Mouse (Mus musculus) kidney, adult 8-10 months (tissue): ENCODE results near the gene Gm43552.
"Not testable (repeated sequence)": the region's sequence is repeated elsewhere in the genome, so short reads cannot be mapped to it uniquely, and the experiment has no call there.

Source experiments
- DNase-seq, 2 experiments: peaks; one replicate each; pipeline ENCODE4 v3.0.0; 2022

Gene Gm43552

GRCm38 (mm10) chr5:65492716-65493531, at the start of gene Gm43552:
Gene Gm43552, minus strand, starts transcription at chr5:65492833.
- peak; percentile 96 for DNase-seq

- DNase-seq: no peak
These were observed 49.3 kb upstream of the Gm43552 start for GRCm38 (mm10) chr5:65541889-65542288.

GRCm38 (mm10) chr5:65539786-65540185, 47.2 kb upstream of the Gm43552 start:
- no peak for DNase-seq

- DNase-seq: no peak
These were observed 46.2 kb upstream of the Gm43552 start for GRCm38 (mm10) chr5:65538829-65539228.

DNA sequence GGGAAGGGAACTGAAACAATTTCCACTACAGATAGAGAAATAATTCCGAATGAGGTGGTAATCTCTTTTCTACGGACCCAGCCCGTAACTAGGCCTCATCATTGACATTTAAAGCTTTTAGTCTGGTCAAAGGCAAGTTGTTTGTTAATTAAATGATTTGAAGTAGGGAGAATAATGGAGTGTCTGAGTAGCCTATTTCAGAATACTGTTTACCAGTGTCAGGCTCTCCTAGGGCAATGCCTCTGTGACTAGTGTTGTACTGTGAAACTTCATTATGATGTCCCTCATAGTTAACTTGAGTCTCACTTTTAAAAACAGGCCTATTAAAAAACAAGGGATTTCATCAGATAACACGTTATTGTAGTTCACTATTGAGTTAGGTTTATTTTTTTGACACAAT, 45.5 kb upstream of the Gm43552 start:
- no peak for DNase-seq

GRCm38 (mm10) chr5:65537420-65538071, 44.9 kb upstream of the Gm43552 start:
- peak in 1 of 2 experiments; percentile 10 for DNase-seq

DNA sequence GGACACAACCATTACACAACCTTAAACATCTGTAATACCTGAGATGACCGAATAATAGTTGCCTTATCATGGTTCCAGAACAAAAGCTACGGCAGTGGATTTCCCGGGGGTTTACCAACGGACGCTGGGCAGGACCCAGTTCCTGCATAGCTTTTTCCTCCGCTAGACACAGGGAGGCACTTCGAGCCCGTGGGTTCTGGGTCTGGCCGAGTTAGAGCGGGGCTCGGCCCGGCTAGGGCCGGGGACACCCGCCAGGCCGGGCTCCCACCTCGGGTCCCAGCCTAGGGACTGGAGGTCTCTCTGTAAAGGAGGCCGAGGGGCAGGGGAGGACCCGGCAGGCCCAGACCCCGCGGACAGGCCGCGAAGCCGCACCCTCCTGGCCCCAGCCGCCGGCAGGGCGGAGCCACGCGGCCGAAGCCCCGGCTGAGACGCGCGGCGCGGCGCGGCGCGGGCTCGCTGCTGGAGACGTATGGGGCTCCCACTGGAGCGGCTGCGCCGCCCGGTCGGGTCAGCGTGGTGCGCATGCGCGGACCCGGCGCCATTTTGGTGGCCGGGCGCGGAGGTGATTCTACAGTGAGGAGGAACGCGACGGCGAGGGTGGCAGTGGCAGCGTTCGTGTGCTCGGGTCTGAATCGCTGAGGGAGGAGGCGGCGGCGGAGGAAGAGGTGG, 44.3 kb upstream of the Gm43552 start, which contains the start of the genes Smim14 and Ube2k:
TSS of gene Smim14 (minus strand) at position 434 of the 669 bp plus-strand sequence.
TSS of gene Ube2k (plus strand) at position 483 of the 669 bp plus-strand sequence.
- DNase-seq: peak; percentile 92

GRCm38 (mm10) chr5:65536068-65536465, 43.4 kb upstream of the Gm43552 start:
- not testable (repeated sequence) for DNase-seq

- DNase-seq: peak; percentile 33 to 62
These were observed 42.9 kb upstream of the Gm43552 start for GRCm38 (mm10) chr5:65535457-65536067.

- peak in 1 of 2 experiments; percentile 11 for DNase-seq
These were observed 41.9 kb upstream of the Gm43552 start for GRCm38 (mm10) chr5:65534496-65534895.

DNA sequence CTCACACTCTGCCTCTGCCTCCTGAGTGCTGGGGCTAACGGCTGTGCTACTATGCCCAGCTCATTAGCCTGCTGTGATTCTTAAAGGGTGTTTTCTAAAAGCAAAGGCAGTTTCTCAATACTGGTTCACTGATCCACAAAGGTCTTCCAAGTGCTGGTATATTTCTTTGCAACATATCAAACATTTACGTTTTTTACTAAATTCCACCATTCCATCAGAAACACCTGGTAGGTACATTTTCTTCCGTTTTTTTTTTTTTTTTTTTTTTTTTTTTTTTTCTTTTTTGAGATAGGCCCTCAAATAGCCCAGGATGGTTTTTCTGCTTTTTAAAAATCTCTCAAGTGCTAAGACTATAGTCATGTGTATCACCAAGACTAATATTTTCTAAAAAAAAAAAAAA, 38.6 kb upstream of the Gm43552 start:
- DNase-seq: no peak

DNA sequence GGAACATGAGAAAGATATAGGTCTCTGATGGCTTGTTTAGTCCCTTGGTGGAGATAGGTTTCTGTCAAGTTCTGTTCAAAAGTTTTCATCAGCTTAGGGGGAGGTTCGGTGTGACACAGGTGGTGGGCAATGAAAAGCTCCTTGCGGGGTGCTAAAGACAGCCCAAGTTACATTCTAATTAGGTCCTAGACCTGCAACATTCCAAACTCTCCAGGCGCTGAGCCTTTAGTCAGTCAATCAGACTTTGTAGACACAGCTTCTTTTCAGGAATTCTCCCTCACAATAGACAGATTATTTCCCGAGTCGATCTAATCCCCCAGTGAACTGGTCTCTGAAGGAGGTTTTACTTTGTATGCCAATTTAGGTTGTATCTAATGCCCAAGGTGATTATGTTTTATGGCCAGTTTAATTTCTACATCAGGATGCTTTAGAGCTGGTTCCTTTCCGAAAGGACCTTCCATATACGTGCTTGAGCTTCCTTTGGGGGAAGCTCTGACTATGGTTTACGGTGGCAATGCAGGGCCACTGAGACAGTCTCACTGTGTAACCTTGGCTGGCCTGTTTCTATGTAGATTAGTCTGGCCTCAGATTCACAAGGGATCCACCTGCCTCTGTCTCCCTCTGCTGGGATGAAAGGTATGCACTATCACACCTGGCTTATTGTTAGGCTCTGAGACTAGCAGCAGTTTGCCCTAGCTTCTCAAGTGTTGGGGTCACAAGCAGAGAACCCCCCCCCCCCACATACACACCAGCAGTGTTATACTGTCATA, 33.2 kb upstream of the Gm43552 start:
- peak in 1 of 2 experiments; percentile 16 for DNase-seq

DNA sequence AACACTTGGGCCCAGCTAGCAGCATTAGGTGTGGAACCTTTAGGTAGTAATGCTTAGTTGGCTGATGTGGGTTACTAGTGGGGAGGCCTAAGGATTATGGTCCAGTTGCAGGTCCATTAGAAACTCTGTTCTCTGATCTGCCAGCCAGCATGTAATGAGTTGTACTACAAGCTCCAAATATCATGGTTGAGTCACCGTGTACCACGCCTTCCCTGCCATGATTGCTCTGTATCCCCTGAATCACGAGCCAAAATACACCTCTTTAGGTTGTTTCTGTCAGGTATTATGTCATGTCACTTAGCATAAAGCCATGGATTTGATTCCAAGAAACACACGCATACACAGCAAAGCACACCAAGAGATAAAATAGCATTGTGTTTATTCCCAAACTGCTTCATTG, 32.2 kb upstream of the Gm43552 start:
- DNase-seq: no peak

- no peak for DNase-seq
These were observed 29.2 kb upstream of the Gm43552 start for GRCm38 (mm10) chr5:65521803-65522202.

- DNase-seq: no peak
These were observed 22.1 kb upstream of the Gm43552 start for GRCm38 (mm10) chr5:65514635-65515278.

GRCm38 (mm10) chr5:65513506-65513905, 20.9 kb upstream of the Gm43552 start:
- no peak for DNase-seq

DNA sequence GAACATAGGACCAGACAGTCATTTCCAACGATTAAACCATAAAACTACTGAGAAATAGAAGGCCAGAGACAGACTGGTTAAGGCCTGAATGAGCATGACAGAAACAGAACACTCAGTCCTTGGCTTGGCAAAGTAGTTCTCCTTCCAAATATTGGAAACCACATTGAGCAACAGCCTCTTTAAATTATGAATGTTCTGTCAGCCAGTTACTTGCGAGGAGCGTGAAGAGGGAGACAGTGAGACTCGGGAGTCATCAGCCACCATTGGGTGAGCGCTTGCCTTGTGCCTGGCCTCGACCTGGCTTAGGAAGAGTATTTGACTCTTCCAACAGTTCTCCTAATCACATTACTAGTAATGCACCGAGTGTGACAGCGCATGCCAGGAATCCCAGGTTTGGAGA, 15.8 kb upstream of the Gm43552 start:
- no peak for DNase-seq

- DNase-seq: no peak
These were observed 13.2 kb upstream of the Gm43552 start for GRCm38 (mm10) chr5:65505786-65506185.

DNA sequence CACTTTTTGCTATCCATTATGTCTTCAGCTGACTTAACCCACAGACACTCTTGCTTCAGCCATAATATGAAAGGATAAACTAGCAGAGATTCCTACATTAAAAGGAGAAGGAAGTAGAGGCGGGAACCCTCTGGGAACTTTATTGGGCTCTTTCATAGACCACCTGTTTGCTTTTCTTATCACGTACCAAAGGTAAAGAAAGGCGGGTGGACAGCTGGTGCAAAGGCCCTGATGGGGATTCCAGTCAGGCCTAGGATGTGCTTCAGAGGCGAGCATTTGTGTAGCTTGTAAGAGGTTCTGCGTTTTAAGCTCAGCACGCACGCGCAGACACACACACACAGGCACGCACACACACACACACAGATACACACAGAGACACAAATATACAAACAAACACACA, 8.8 kb upstream of the Gm43552 start:
- no peak for DNase-seq

DNA sequence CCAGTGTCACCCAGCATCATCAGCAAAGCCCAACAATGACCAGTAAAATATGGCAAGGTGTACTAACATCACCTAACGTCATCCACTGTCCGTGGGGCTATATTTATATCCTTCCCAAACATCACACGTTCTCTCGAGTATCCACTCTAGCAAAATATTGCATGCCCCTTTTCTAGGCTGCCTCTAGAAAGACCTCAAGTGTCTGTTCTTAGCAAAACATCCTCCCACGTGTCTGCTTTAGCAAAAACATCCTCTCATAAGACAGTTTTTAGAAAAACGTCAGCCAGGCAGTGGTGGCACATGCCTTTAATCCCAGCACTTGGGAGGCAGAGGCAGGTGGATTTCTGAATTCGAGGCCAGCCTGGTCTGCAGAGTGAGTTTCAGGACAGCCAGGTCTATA, 7.6 kb upstream of the Gm43552 start:
- DNase-seq: no peak
